Mouse (Mus musculus): ENCODE measurements around the gene Parp14. TPM values are rescaled to one million over a fixed set of nuclear protein-coding genes. Genes with fewer than 3 reads are reported as not detected.

The Parp14 gene
- 0.48 and 0.94 TPM in 2 replicates for polyA plus RNA-seq (2015; fragmentation: Nextera tagmentation; extraction: Ambion mirVana)

DNA sequence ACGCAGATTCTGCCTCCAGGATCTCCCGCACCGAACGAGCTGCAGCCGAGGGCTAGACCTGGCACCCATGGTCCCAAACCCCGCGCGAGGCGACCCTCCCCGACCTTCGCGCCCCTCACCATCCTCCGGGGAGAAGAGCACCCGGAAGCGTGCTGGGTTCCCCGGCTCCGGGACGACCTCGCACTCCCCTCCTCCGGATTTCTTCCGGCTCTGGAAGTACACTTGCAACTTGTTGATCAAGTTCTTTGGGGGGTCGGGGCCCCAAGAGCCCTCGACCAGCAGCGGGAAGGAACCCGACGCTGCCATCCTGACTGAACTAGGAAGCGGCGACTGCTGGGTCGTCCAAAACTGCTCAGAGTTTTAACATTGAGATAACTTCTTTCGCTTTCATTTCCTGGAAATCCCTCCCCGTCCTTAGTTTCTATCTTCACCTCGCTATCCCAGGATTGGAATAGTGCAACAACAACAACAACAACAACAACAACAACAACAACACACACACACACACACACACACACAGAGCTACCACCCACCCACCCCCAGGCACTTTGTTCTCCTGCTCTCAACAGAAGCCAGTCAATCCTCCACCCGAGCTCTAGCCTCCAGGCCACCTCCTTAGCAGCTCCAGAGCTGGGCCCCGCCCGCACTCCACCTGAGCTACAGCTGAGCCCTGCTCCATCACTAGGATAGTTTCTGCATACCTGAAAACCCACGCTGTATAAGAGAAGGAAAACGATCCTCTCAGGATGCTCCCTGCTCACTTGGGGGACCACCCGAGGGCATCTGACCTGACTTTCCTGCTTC is at the start of gene Parp14:
Gene Parp14, minus strand, starts transcription at position 497 of the 804 bp plus-strand sequence.
- Histone ChIP-seq H3K9me3 (replicated peaks) (no peaks in the 10 kb centered on the region), H3K27ac (peak within 1 kb of the TSS; percentile 41; the same call in 1 of the 2 replicates), H3K4me2 (peak within 1 kb of the TSS; percentile 87), H3K9ac (peak within 1 kb of the TSS; percentile 83), H3K36me3 (no peaks in the 10 kb centered on the region), H3K27me3 (peaks cover 30% of the 10 kb centered on the region), H3K4me3 (replicated peaks) (peak within 1 kb of the TSS; percentile 80), H3K4me1 (replicated peaks) (peaks cover 32% of the 10 kb centered on the region)
- peak; percentile 78 for ATAC-seq (ENCODE audit: low read depth)
- under 1% methylated on average over 38 of the region's 38 CpGs for WGBS (ENCODE audit: insufficient replicate concordance)
- peak; percentile 25 for DNase-seq

- H3K4me3 ChIP-seq (replicated peaks) = no peak overlapping the region
- no peak overlapping the region for H3K4me2 ChIP-seq
- WGBS (ENCODE audit: insufficient replicate concordance) = 71% methylated on average over 6 of the region's 6 CpGs
- no peaks in the 10 kb centered on the region for H3K4me1 ChIP-seq (replicated peaks)
- no peaks in the 10 kb centered on the region for H3K9me3 ChIP-seq (replicated peaks)
- H3K9ac ChIP-seq = no peak overlapping the region
- no peak for ATAC-seq (ENCODE audit: low read depth)
- no peak for DNase-seq
- H3K27ac ChIP-seq = no peak overlapping the region
- no peaks in the 10 kb centered on the region for H3K36me3 ChIP-seq
- no peaks in the 10 kb centered on the region for H3K27me3 ChIP-seq
Observed at GRCm38 (mm10) chr16:35918721-35919543, 47.6 kb upstream of the Parp14 start.

DNA sequence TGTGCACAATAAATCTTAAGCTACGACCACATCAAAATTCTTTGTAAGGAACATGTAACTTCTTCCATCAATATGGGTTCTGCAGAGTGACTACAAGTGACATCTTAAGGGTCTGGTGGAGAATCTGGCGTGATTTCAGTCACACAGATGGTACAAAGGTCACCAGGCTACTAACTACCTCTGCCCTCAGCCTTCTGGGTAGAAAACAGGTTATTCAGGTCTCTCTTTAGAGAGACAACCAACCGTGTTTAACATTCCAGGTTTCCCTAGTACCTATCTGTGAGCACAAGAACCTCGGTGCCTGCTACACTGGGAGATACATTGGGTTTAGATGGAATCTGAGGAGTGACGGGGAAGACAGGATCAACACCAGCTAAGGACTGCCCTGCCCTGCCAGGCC is 43.0 kb upstream of the Parp14 start:
- DNase-seq (no peak), ATAC-seq (ENCODE audit: low read depth) (no peak)
- Histone ChIP-seq H3K4me1 (replicated peaks) (no peaks in the 10 kb centered on the region), H3K36me3 (no peaks in the 10 kb centered on the region), H3K27ac (no peak overlapping the region), H3K4me3 (replicated peaks) (no peak overlapping the region), H3K9ac (no peak overlapping the region), H3K9me3 (replicated peaks) (no peaks in the 10 kb centered on the region), H3K4me2 (no peak overlapping the region), H3K27me3 (no peaks in the 10 kb centered on the region)
- 59% methylated on average over 5 of the region's 5 CpGs for WGBS (ENCODE audit: insufficient replicate concordance)

- no peak overlapping the region for H3K4me2 ChIP-seq
- H3K4me1 ChIP-seq (replicated peaks) = no peaks in the 10 kb centered on the region
- ATAC-seq (ENCODE audit: low read depth) (no peak), DNase-seq (peak; percentile 20)
- H3K4me3 ChIP-seq (replicated peaks) = no peak overlapping the region
- 33% methylated on average over 1 of the region's 1 CpGs for WGBS (ENCODE audit: insufficient replicate concordance)
- H3K27me3 ChIP-seq = no peaks in the 10 kb centered on the region
- H3K9me3 ChIP-seq (replicated peaks) = no peaks in the 10 kb centered on the region
- H3K9ac ChIP-seq = no peak overlapping the region
- H3K27ac ChIP-seq = no peak overlapping the region
- H3K36me3 ChIP-seq = no peaks in the 10 kb centered on the region
Observed at GRCm38 (mm10) chr16:35913526-35913925, 42.2 kb upstream of the Parp14 start.

DNA sequence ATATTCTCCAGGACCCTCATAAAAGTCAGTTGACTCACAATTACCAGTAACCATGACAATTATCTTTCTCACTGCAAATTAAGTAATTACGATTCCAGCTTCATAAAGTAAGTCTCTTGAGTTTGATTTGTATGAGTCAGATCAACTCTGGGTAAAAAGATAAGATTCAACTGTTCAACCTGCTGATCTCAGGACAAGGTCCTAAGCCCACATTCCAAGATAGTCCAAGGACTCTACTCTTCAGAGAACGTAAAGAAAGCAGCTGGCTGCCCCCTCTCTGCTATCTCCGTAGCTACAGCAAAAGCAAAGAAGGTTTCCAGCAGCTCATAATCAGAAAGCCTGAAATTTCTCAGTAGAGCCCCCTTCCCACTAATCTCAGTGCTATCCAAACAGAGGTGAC is 40.1 kb upstream of the Parp14 start:
- Histone ChIP-seq H3K4me1 (replicated peaks) (peaks cover 3% of the 10 kb centered on the region; the same call in 1 of the 2 replicates), H3K9me3 (replicated peaks) (no peaks in the 10 kb centered on the region), H3K27ac (no peak overlapping the region), H3K4me2 (no peak overlapping the region), H3K9ac (no peak overlapping the region), H3K27me3 (no peaks in the 10 kb centered on the region), H3K36me3 (no peaks in the 10 kb centered on the region), H3K4me3 (replicated peaks) (no peak overlapping the region)
- DNase-seq = no peak
- no peak for ATAC-seq (ENCODE audit: low read depth)
- WGBS (ENCODE audit: insufficient replicate concordance) = 49% methylated on average over 3 of the region's 3 CpGs

- Histone ChIP-seq H3K36me3 (no peaks in the 10 kb centered on the region), H3K4me3 (replicated peaks) (no peak overlapping the region), H3K4me1 (replicated peaks) (peaks cover 23% of the 10 kb centered on the region), H3K9ac (no peak overlapping the region; the same call in 1 of the 2 replicates), H3K4me2 (no peak overlapping the region), H3K27me3 (no peaks in the 10 kb centered on the region), H3K9me3 (replicated peaks) (no peaks in the 10 kb centered on the region), H3K27ac (no peak overlapping the region)
- no peak for ATAC-seq (ENCODE audit: low read depth)
- 43% methylated on average over 4 of the region's 4 CpGs for WGBS (ENCODE audit: insufficient replicate concordance)
- DNase-seq = no peak
Observed at GRCm38 (mm10) chr16:35907432-35908201, 36.3 kb upstream of the Parp14 start.

- no peak for DNase-seq
- no peaks in the 10 kb centered on the region for H3K36me3 ChIP-seq
- H3K9me3 ChIP-seq (replicated peaks) = no peaks in the 10 kb centered on the region
- peaks cover 23% of the 10 kb centered on the region for H3K4me1 ChIP-seq (replicated peaks)
- ATAC-seq (ENCODE audit: low read depth) = no peak
- H3K4me3 ChIP-seq (replicated peaks) = no peak overlapping the region
- WGBS (ENCODE audit: insufficient replicate concordance) = 67% methylated on average over 7 of the region's 7 CpGs
- H3K4me2 ChIP-seq = no peak overlapping the region
- no peak overlapping the region for H3K9ac ChIP-seq
- H3K27ac ChIP-seq = no peak overlapping the region
- no peaks in the 10 kb centered on the region for H3K27me3 ChIP-seq
Observed at GRCm38 (mm10) chr16:35906887-35907286, 35.5 kb upstream of the Parp14 start.

DNA sequence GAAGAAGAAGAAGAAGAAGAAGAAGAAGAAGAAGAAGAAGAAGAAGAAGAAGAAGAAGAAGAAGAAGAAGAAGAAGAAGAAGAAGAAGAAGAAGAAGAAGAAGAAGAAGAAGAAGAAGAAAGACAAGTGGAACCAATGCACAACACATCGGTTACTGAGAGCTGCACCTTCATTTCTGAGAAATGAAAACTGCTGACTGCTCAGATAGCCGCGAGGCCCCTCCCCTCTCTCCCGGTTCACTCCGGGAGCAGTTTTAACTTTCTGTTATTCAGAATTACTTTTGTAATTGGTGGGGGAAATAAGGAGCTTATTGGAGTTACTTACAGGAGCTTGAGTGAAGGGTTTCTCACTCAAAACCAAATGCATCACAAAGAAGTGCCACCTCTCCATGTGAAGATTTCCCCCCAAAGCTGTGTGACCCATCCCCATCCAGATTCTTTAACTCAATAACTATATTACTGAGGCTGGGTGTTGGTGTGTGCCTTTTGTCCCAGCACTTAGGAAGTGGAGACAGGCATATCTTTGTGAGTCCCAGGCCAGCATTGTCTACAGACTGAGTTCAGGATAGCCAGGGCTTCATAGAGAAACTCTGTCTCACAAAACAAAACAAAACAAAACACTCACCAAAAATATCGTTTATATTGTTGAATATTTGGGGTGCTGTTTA is 34.6 kb upstream of the Parp14 start:
- H3K9me3 ChIP-seq (replicated peaks) = no peaks in the 10 kb centered on the region
- peak overlapping the region; percentile 51 for H3K4me2 ChIP-seq
- 36% methylated on average over 6 of the region's 6 CpGs for WGBS (ENCODE audit: insufficient replicate concordance)
- H3K36me3 ChIP-seq = no peaks in the 10 kb centered on the region
- no peaks in the 10 kb centered on the region for H3K27me3 ChIP-seq
- DNase-seq (peak; percentile 55), ATAC-seq (ENCODE audit: low read depth) (peak; percentile 90)
- H3K4me1 ChIP-seq (replicated peaks) = peaks cover 23% of the 10 kb centered on the region
- peak overlapping the region; percentile 80 for H3K27ac ChIP-seq
- H3K9ac ChIP-seq = peak overlapping the region; percentile 35; the same call in 1 of the 2 replicates
- H3K4me3 ChIP-seq (replicated peaks) = peak overlapping the region; percentile 43

GRCm38 (mm10) chr16:35905355-35905754 is 34.0 kb upstream of the Parp14 start:
- no peak overlapping the region for H3K9ac ChIP-seq
- peaks cover 23% of the 10 kb centered on the region for H3K4me1 ChIP-seq (replicated peaks)
- no peak for ATAC-seq (ENCODE audit: low read depth)
- no peaks in the 10 kb centered on the region for H3K9me3 ChIP-seq (replicated peaks)
- WGBS (ENCODE audit: insufficient replicate concordance) = 80% methylated on average over 3 of the region's 3 CpGs
- no peak for DNase-seq
- H3K4me2 ChIP-seq = 0 out of 2 replicates have a peak overlapping the region, but pooled peaks have one; percentile 2
- no peak overlapping the region for H3K4me3 ChIP-seq (replicated peaks)
- peak overlapping the region; percentile 65 for H3K27ac ChIP-seq
- no peaks in the 10 kb centered on the region for H3K36me3 ChIP-seq
- H3K27me3 ChIP-seq = no peaks in the 10 kb centered on the region

DNA sequence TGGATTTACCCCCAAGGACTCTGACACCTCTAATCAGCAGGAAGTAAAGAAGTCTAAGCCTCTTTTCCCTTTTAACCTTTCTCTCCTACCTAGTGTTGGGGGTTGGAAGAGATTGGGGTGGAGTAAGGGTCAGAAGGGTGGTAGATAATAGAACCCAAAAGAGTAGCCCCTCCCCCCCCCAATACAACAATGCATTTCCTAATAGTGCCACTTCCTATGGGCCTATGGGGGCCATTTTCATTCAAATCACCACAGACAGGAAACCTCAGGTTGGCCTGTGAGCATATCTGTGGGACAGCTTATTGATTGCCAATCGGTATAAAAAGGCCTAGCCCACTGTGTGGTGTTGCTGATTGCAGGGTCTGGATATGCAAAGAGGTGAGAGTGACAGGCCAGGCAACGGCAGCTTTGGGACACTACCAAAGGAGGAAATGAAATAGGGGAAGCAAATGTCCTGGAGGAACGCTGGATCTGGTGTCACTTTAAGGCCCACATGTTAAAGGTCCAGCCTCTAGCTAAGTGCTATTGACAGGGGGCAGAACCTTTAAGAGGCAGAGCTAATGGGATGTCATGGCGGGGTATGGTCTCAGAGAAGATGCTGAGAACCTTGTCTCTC is 32.9 kb upstream of the Parp14 start:
- Histone ChIP-seq H3K9ac (no peak overlapping the region), H3K27me3 (no peaks in the 10 kb centered on the region), H3K4me2 (no peak overlapping the region), H3K9me3 (replicated peaks) (no peaks in the 10 kb centered on the region), H3K4me3 (replicated peaks) (no peak overlapping the region), H3K4me1 (replicated peaks) (peaks cover 23% of the 10 kb centered on the region), H3K27ac (no peak overlapping the region), H3K36me3 (no peaks in the 10 kb centered on the region)
- 37% methylated on average over 4 of the region's 4 CpGs for WGBS (ENCODE audit: insufficient replicate concordance)
- ATAC-seq (ENCODE audit: low read depth) (no peak), DNase-seq (no peak)

Measured in liver, embryonic 13.5 days (tissue).